Mouse (Mus musculus) lung, adult 2 months (tissue): Measurements from ENCODE around the gene Ltb. TPM values are rescaled to one million over a fixed set of nuclear protein-coding genes. Genes with fewer than 3 reads are reported as not detected.

Source experiments
- DNase-seq: peaks from one replicate; pipeline ENCODE4 v3.0.0; 2022
- H3K4me1 ChIP-seq: fragments of 200-500 bp; 2 replicates; pipeline ENCODE4 v1.6.1; 2011; ENCODE audit warnings: low read length; ENCODE audit not compliant: control insufficient read depth, insufficient read depth
- H3K4me3 ChIP-seq: fragments of 200-500 bp; replicated peaks from 2 replicates; pipeline ENCODE3; 2011; ENCODE audit warnings: low read depth, mild to moderate bottlenecking, control low read depth, low read length; ENCODE audit errors: extremely low read depth
- CTCF ChIP-seq: fragments of 200-500 bp; IDR thresholded peaks from 2 replicates; pipeline ENCODE4 v1.5.1; 2011; ENCODE audit warnings: mild to moderate bottlenecking, low read length, control low read depth; ENCODE audit not compliant: insufficient read depth
- POLR2A ChIP-seq: fragments of 200-500 bp; IDR thresholded peaks from 2 replicates; pipeline ENCODE4 v1.6.1; 2011; ENCODE audit warnings: low read depth, mild to moderate bottlenecking, control low read depth, low read length, borderline replicate concordance; ENCODE audit errors: extremely low read depth
- WGBS: fragments of 180-500 bp; shearing (Covaris S2); methylation state at CpG from one replicate; pipeline ENCODE4 v1.1.7; 2018; 5-methylcytosine and 5-hydroxymethylcytosine counted together
- polyA plus RNA-seq: library from polyadenylated mRNA; depleted of rRNA; stranded (reverse); fragments of >200 nt; gene quantifications from 2 replicates; pipeline ENCODE4 v1.2.3, GENCODE M21; 2012

Gene Ltb
- polyA plus RNA-seq, 1 experiment: 29.9 TPM

GRCm38 (mm10) chr17:35164568-35165450 is 29.4 kb upstream of the Ltb start, which contains the start of gene Prrc2a:
TSS of gene Prrc2a (minus strand) at chr17:35164897.
- peak; percentile 96; the same call in 1 of the 2 replicates for TF ChIP-seq POLR2A
- no peak for TF ChIP-seq CTCF
- H3K4me1 ChIP-seq: peaks cover 23% of the 10 kb centered on the region
- peak; percentile 96 for DNase-seq
- WGBS: 1% methylated on average over 73 of the region's 89 CpGs
- peak within 1 kb of the TSS; percentile 92 for H3K4me3 ChIP-seq

GRCm38 (mm10) chr17:35165451-35166155 is 28.6 kb upstream of the Ltb start:
- DNase-seq: no peak
- no peak for TF ChIP-seq POLR2A
- TF ChIP-seq CTCF: no peak
- WGBS: 16% methylated on average over 12 of the region's 12 CpGs
- Histone ChIP-seq H3K4me1 (peaks cover 23% of the 10 kb centered on the region), H3K4me3 (peak overlapping the region; percentile 70)

GRCm38 (mm10) chr17:35166352-35167035 is 27.7 kb upstream of the Ltb start:
- 71% methylated on average over 8 of the region's 8 CpGs for WGBS
- TF ChIP-seq POLR2A (no peak), CTCF (peak; percentile 41; the same call in 1 of the 2 replicates)
- Histone ChIP-seq H3K4me3 (no peak overlapping the region), H3K4me1 (peaks cover 21% of the 10 kb centered on the region)
- peak; percentile 50 for DNase-seq

GRCm38 (mm10) chr17:35167794-35168193 is 26.4 kb upstream of the Ltb start:
- TF ChIP-seq CTCF (no peak), POLR2A (no peak)
- 89% methylated on average over 7 of the region's 7 CpGs for WGBS
- peaks cover 10% of the 10 kb centered on the region for H3K4me1 ChIP-seq
- DNase-seq: no peak
- no peak overlapping the region for H3K4me3 ChIP-seq

GRCm38 (mm10) chr17:35168541-35169207 is 25.6 kb upstream of the Ltb start:
- WGBS: 9% methylated on average over 4 of the region's 4 CpGs
- Histone ChIP-seq H3K4me3 (no peak overlapping the region), H3K4me1 (peaks cover 6% of the 10 kb centered on the region; the same call in 1 of the 2 replicates)
- no peak for DNase-seq
- TF ChIP-seq POLR2A (no peak), CTCF (no peak)

GRCm38 (mm10) chr17:35172445-35173234 is 21.6 kb upstream of the Ltb start:
- Histone ChIP-seq H3K4me3 (no peak overlapping the region), H3K4me1 (peaks cover 3% of the 10 kb centered on the region; the same call in 1 of the 2 replicates)
- 62% methylated on average over 11 of the region's 11 CpGs for whole genome bisulfite sequencing
- no peak for TF ChIP-seq CTCF
- no peak for TF ChIP-seq POLR2A
- DNase-seq: no peak

GRCm38 (mm10) chr17:35173329-35173728 is 20.9 kb upstream of the Ltb start:
- 78% methylated on average over 3 of the region's 3 CpGs for WGBS
- DNase-seq: no peak
- no peak overlapping the region for H3K4me3 ChIP-seq

More at GRCm38 (mm10) chr17:35173329-35173728, 20.9 kb upstream of the Ltb start:
- TF ChIP-seq POLR2A (no peak), CTCF (no peak)
- peaks cover 3% of the 10 kb centered on the region; the same call in 1 of the 2 replicates for H3K4me1 ChIP-seq
